Mouse (Mus musculus): ENCODE results near the gene Cldn34c1. TPM values are rescaled to one million over a fixed set of nuclear protein-coding genes. Genes with fewer than 3 reads are reported as not detected.
A peak's percentile ranks its signal among the peaks of the same experiment; 100 is the strongest.
"Not testable (repeated sequence)": the region's sequence is repeated elsewhere in the genome, so short reads cannot be mapped to it uniquely, and the experiment has no call there.

Cldn34c1 gene
- 0.36 TPM in 1 of 2 replicates, not detected in the other for total RNA-seq (2012; rRNA removed)

- no peak within 1 kb of the TSS; the same call in 1 of the 2 replicates for H3K27ac ChIP-seq (ENCODE audit: insufficient read depth, low read depth, low read length, poor library complexity, severe bottlenecking)
- H3K9ac ChIP-seq (ENCODE audit: insufficient read depth, low read depth, low read length, poor library complexity, severe bottlenecking), result no peak within 1 kb of the TSS
- TF ChIP-seq ZC3H11A (IDR thresholded peaks at IDR 0.05; ENCODE audit: borderline replicate concordance, low read depth, low read length) (no peak), HCFC1 (IDR thresholded peaks at IDR 0.05; ENCODE audit: borderline replicate concordance, insufficient read depth, low read length) (no peak), ZNF384 (IDR thresholded peaks at IDR 0.05; ENCODE audit: low read depth, low read length) (no peak), CHD2 (IDR thresholded peaks at IDR 0.05; ENCODE audit: low read depth, low read length) (no peak), MAFK (IDR thresholded peaks at IDR 0.05; ENCODE audit: insufficient read depth, low read depth, low read length) (no peak)
- H3K9me3 ChIP-seq (ENCODE audit: control insufficient read depth, insufficient read depth, low read depth, low read length), result no peaks in the 10 kb centered on the region
- H3K4me1 ChIP-seq (ENCODE audit: control insufficient read depth in 2 of 2, insufficient read depth in 2 of 2, low read length in 2 of 2, poor library complexity in 1 of 2), result no peaks in the 10 kb centered on the region
- H3K36me3 ChIP-seq (ENCODE audit: control insufficient read depth, insufficient read depth, low read length, poor library complexity, severe bottlenecking), result no peaks in the 10 kb centered on the region
- H3K4me3 ChIP-seq (ENCODE audit: insufficient read depth in 1 of 2, low read depth in 1 of 2, low read length in 2 of 2, poor library complexity in 1 of 2, severe bottlenecking in 1 of 2), result peak within 1 kb of the TSS; percentile 27 to 46
- no peak for DNase-seq (ENCODE audit: low read depth, low spot score)
- in situ Hi-C loops (cut with MboI; ENCODE audit: low sequenced_read_pairs in 2 of 2, unreplicated experiment in 2 of 2), result no loop called here
Measured at GRCm38 (mm10) chrX:123103291-123104260, at the start of gene Cldn34c1. Cldn34c1 (plus strand) TSS chrX:123103495.

- in situ Hi-C loops (cut with MboI; ENCODE audit: low sequenced_read_pairs in 2 of 2, unreplicated experiment in 2 of 2), result no loop called here
- Histone ChIP-seq H3K27ac (ENCODE audit: insufficient read depth, low read depth, low read length, poor library complexity, severe bottlenecking) (no peak overlapping the region), H3K4me1 (ENCODE audit: control insufficient read depth in 2 of 2, insufficient read depth in 2 of 2, low read length in 2 of 2, poor library complexity in 1 of 2) (no peaks in the 10 kb centered on the region), H3K9me3 (ENCODE audit: control insufficient read depth, insufficient read depth, low read depth, low read length) (no peaks in the 10 kb centered on the region), H3K36me3 (ENCODE audit: control insufficient read depth, insufficient read depth, low read length, poor library complexity, severe bottlenecking) (no peaks in the 10 kb centered on the region), H3K4me3 (ENCODE audit: insufficient read depth in 1 of 2, low read depth in 1 of 2, low read length in 2 of 2, poor library complexity in 1 of 2, severe bottlenecking in 1 of 2) (no peak overlapping the region), H3K9ac (ENCODE audit: insufficient read depth, low read depth, low read length, poor library complexity, severe bottlenecking) (no peak overlapping the region)
- no peak for DNase-seq (ENCODE audit: low read depth, low spot score)
- TF ChIP-seq ZC3H11A (IDR thresholded peaks at IDR 0.05; ENCODE audit: borderline replicate concordance, low read depth, low read length), result no peak
- no peak for TF ChIP-seq CHD2 (IDR thresholded peaks at IDR 0.05; ENCODE audit: low read depth, low read length)
- TF ChIP-seq HCFC1 (IDR thresholded peaks at IDR 0.05; ENCODE audit: borderline replicate concordance, insufficient read depth, low read length), result no peak
- TF ChIP-seq ZNF384 (IDR thresholded peaks at IDR 0.05; ENCODE audit: low read depth, low read length), result no peak
- TF ChIP-seq MAFK (IDR thresholded peaks at IDR 0.05; ENCODE audit: insufficient read depth, low read depth, low read length), result no peak
Measured at GRCm38 (mm10) chrX:123087441-123087840, 15.9 kb upstream of the Cldn34c1 start.

- in situ Hi-C loops (cut with MboI; ENCODE audit: low sequenced_read_pairs in 2 of 2, unreplicated experiment in 2 of 2); DNase-seq (ENCODE audit: low read depth, low spot score); H3K9ac ChIP-seq (ENCODE audit: insufficient read depth, low read depth, low read length, poor library complexity, severe bottlenecking): not testable (repeated sequence)
Measured at GRCm38 (mm10) chrX:123102806-123103205, 489 bp upstream of the Cldn34c1 start.

GRCm38 (mm10) chrX:123104692-123105091, 1.4 kb downstream of the Cldn34c1 start:
- not testable (repeated sequence) for H3K27ac ChIP-seq (ENCODE audit: insufficient read depth, low read depth, low read length, poor library complexity, severe bottlenecking)

More at GRCm38 (mm10) chrX:123102806-123103205, 489 bp upstream of the Cldn34c1 start:
- H3K4me1 ChIP-seq (ENCODE audit: control insufficient read depth in 2 of 2, insufficient read depth in 2 of 2, low read length in 2 of 2, poor library complexity in 1 of 2); H3K27ac ChIP-seq (ENCODE audit: insufficient read depth, low read depth, low read length, poor library complexity, severe bottlenecking); H3K9me3 ChIP-seq (ENCODE audit: control insufficient read depth, insufficient read depth, low read depth, low read length); H3K36me3 ChIP-seq (ENCODE audit: control insufficient read depth, insufficient read depth, low read length, poor library complexity, severe bottlenecking): not testable (repeated sequence)
- H3K4me3 ChIP-seq (ENCODE audit: insufficient read depth in 1 of 2, low read depth in 1 of 2, low read length in 2 of 2, poor library complexity in 1 of 2, severe bottlenecking in 1 of 2), result peak overlapping the region in 1 of 2 experiments; percentile 46; a peak in 2 of 4 replicates

GRCm38 (mm10) chrX:123222381-123222780, 119.1 kb downstream of the Cldn34c1 start, which contains the start of gene Srsx:
Srsx (minus strand) TSS chrX:123222481.
- H3K4me1 ChIP-seq (ENCODE audit: control insufficient read depth in 2 of 2, insufficient read depth in 2 of 2, low read length in 2 of 2, poor library complexity in 1 of 2); H3K27ac ChIP-seq (ENCODE audit: insufficient read depth, low read depth, low read length, poor library complexity, severe bottlenecking); H3K36me3 ChIP-seq (ENCODE audit: control insufficient read depth, insufficient read depth, low read length, poor library complexity, severe bottlenecking); DNase-seq (ENCODE audit: low read depth, low spot score); H3K9ac ChIP-seq (ENCODE audit: insufficient read depth, low read depth, low read length, poor library complexity, severe bottlenecking); H3K4me3 ChIP-seq (ENCODE audit: insufficient read depth in 1 of 2, low read depth in 1 of 2, low read length in 2 of 2, poor library complexity in 1 of 2, severe bottlenecking in 1 of 2); H3K9me3 ChIP-seq (ENCODE audit: control insufficient read depth, insufficient read depth, low read depth, low read length); in situ Hi-C loops (cut with MboI; ENCODE audit: low sequenced_read_pairs in 2 of 2, unreplicated experiment in 2 of 2): not testable (repeated sequence)

More at GRCm38 (mm10) chrX:123104692-123105091, 1.4 kb downstream of the Cldn34c1 start:
- DNase-seq (ENCODE audit: low read depth, low spot score); in situ Hi-C loops (cut with MboI; ENCODE audit: low sequenced_read_pairs in 2 of 2, unreplicated experiment in 2 of 2); H3K9me3 ChIP-seq (ENCODE audit: control insufficient read depth, insufficient read depth, low read depth, low read length); H3K36me3 ChIP-seq (ENCODE audit: control insufficient read depth, insufficient read depth, low read length, poor library complexity, severe bottlenecking); H3K9ac ChIP-seq (ENCODE audit: insufficient read depth, low read depth, low read length, poor library complexity, severe bottlenecking); H3K4me3 ChIP-seq (ENCODE audit: insufficient read depth in 1 of 2, low read depth in 1 of 2, low read length in 2 of 2, poor library complexity in 1 of 2, severe bottlenecking in 1 of 2); H3K4me1 ChIP-seq (ENCODE audit: control insufficient read depth in 2 of 2, insufficient read depth in 2 of 2, low read length in 2 of 2, poor library complexity in 1 of 2): not testable (repeated sequence)

Other genes with a start within 250 kb of the Cldn34c1 start
- gene Gm17521, start 73.8 kb upstream of the Cldn34c1 start, total RNA-seq (2012; rRNA removed), result not detected in 2 replicates
- gene Srsx, start 119.0 kb downstream of the Cldn34c1 start, total RNA-seq (2012; rRNA removed), result not detected in 2 replicates
- gene Gm17577, start 143.4 kb downstream of the Cldn34c1 start, total RNA-seq (2012; rRNA removed), result not detected in 2 replicates